Mouse (Mus musculus) ES-E14 (cell line): Measurements from ENCODE around the gene Grin2b. TPM values are rescaled to one million over a fixed set of nuclear protein-coding genes. Genes with fewer than 3 reads are reported as not detected.
"Not testable (repeated sequence)": the region's sequence is repeated elsewhere in the genome, so short reads cannot be mapped to it uniquely, and the experiment has no call there.

Experiments used
- DNase-seq: peaks from one replicate; pipeline ENCODE4 v3.0.0-alpha.2; 2013; ENCODE audit warnings: low read depth, low spot score
- H3K27ac ChIP-seq: 2 replicates; pipeline ENCODE4 v1.5.1; 2012; ENCODE audit warnings: low read depth, mild to moderate bottlenecking, low read length, moderate library complexity, mixed read lengths; ENCODE audit not compliant: poor library complexity, insufficient read depth, severe bottlenecking
- H3K36me3 ChIP-seq: 2 replicates; pipeline ENCODE4 v1.6.1; 2012; ENCODE audit warnings: mild to moderate bottlenecking, low read length, moderate library complexity, mixed read lengths; ENCODE audit not compliant: control insufficient read depth, poor library complexity, insufficient read depth, severe bottlenecking
- H3K4me1 ChIP-seq, 2 experiments: fragments of 150-350 bp in 1 of 2; sonication (generic) in 1 of 2; 2 replicates each; pipeline ENCODE4 v1.6.1; 2012; ENCODE audit warnings: low read length in 2 of 2, mild to moderate bottlenecking in 1 of 2, mixed read lengths in 1 of 2; ENCODE audit not compliant: control insufficient read depth in 2 of 2, insufficient read depth in 2 of 2, poor library complexity in 1 of 2
- H3K4me3 ChIP-seq, 2 experiments: fragments of 150-350 bp in 1 of 2; sonication (generic) in 1 of 2; 2 replicates each; pipeline ENCODE4 v1.5.1; 2012; ENCODE audit warnings: low read length in 2 of 2, low read depth in 1 of 2, mild to moderate bottlenecking in 1 of 2, mixed read lengths in 1 of 2; ENCODE audit not compliant: insufficient read depth in 1 of 2, poor library complexity in 1 of 2, severe bottlenecking in 1 of 2
- H3K9ac ChIP-seq: 2 replicates; pipeline ENCODE4 v1.6.1; 2012; ENCODE audit warnings: low read depth, mild to moderate bottlenecking, low read length, mixed read lengths; ENCODE audit not compliant: poor library complexity, insufficient read depth, severe bottlenecking
- H3K9me3 ChIP-seq: fragments of 150-350 bp; sonication (generic); 2 replicates; pipeline ENCODE4 v1.6.1; 2012; ENCODE audit warnings: low read depth, mild to moderate bottlenecking, low read length; ENCODE audit not compliant: control insufficient read depth, insufficient read depth
- CHD2 ChIP-seq: IDR thresholded peaks from 2 replicates; pipeline ENCODE4 v1.6.1; 2014; ENCODE audit warnings: mild to moderate bottlenecking, low read depth, low read length, inconsistent platforms
- HCFC1 ChIP-seq: IDR thresholded peaks from 2 replicates; pipeline ENCODE4 v1.6.1; 2012; ENCODE audit warnings: low read length, inconsistent platforms, borderline replicate concordance; ENCODE audit not compliant: insufficient read depth
- MAFK ChIP-seq: IDR thresholded peaks from 2 replicates; pipeline ENCODE4 v1.6.1; 2014; ENCODE audit warnings: mild to moderate bottlenecking, low read depth, low read length, inconsistent platforms; ENCODE audit not compliant: insufficient read depth
- ZC3H11A ChIP-seq: IDR thresholded peaks from 2 replicates; pipeline ENCODE4 v1.6.1; 2012; ENCODE audit warnings: low read depth, mild to moderate bottlenecking, inconsistent platforms, low read length, borderline replicate concordance
- ZNF384 ChIP-seq: IDR thresholded peaks from 2 replicates; pipeline ENCODE4 v1.6.1; 2012; ENCODE audit warnings: low read depth, low read length, inconsistent platforms
- in situ Hi-C, 2 experiments: fragments of 600-800 bp; cut with MboI; formaldehyde crosslinking; loops; one replicate each; pipeline ENCODE4 v1.15.1; 2025; ENCODE audit warnings: low sequenced_read_pairs in 2 of 2, inconsistent platforms in 1 of 2; ENCODE audit not compliant: unreplicated experiment in 2 of 2
- total RNA-seq: library from RNA; depleted of rRNA; stranded (reverse); fragments of 300-350 nt; gene quantifications from 2 replicates; pipeline ENCODE4 v1.2.3, GENCODE M21; 2012

Gene Grin2b
- total RNA-seq, 1 experiment, result 1.2 TPM

GRCm38 (mm10) chr6:135713716-135714115, 459.6 kb downstream of the Grin2b start:
- no peak for TF ChIP-seq HCFC1
- TF ChIP-seq ZNF384, result no peak
- no peak for TF ChIP-seq ZC3H11A
- TF ChIP-seq MAFK, result no peak
- TF ChIP-seq CHD2, result no peak
- Histone ChIP-seq H3K36me3 (peaks cover 2% of the 10 kb centered on the region; the same call in 1 of the 2 replicates), H3K9ac (peak overlapping the region; percentile 41; the same call in 1 of the 2 replicates), H3K9me3 (no peaks in the 10 kb centered on the region), H3K4me3 (peak overlapping the region in 1 of 2 experiments; percentile 24; a peak in 3 of 4 replicates), H3K4me1 (peaks cover 9 to 17% of the 10 kb centered on the region in 2 experiments; a peak in 3 of 4 replicates), H3K27ac (peak overlapping the region; percentile 90)
- no peak for DNase-seq
- in situ Hi-C loops, result no loop called here

DNA sequence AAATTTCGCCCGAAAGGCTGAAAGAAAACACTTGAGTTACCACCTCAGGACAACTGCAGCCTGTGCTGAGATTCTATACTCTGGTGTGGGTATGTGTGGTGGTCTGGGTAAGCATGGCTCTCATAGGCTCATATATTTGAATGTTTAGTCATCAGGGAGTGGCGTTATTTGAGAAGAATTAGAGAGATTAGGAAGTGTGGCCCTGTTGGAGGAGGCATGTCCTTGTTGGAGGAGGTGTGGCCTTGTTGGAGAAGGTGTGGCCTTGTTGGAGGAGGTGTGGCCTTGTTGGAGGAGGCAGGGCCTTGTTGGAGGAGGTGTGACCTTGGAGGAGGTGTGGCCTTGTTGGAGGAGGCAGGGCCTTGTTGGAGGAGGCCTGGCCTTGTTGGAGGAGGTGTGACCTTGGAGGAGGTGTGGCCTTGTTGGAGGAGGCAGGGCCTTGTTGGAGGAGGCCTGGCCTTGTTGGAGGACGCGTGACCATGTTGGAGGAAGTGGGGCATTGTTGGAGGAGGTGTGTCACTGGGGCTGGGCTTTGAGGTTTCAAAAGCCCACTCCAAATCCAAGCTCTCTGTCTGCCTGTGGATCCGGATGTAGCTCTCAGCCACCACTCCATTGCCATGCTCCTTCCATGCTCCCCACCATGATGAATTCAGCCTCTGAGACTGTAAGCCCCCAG, 466.3 kb downstream of the Grin2b start:
- H3K9me3 ChIP-seq, H3K27ac ChIP-seq, H3K36me3 ChIP-seq, H3K4me1 ChIP-seq, in situ Hi-C loops: not testable (repeated sequence)
- Histone ChIP-seq H3K4me3 (peak overlapping the region; percentile 44 to 62), H3K9ac (0 out of 2 replicates have a peak overlapping the region, but pooled peaks have one; percentile 12)
- DNase-seq, result peak; percentile 56

- Histone ChIP-seq H3K9ac (no peak overlapping the region), H3K36me3 (no peaks in the 10 kb centered on the region), H3K4me3 (no peak overlapping the region), H3K4me1 (peaks cover 7 to 9% of the 10 kb centered on the region in 2 experiments; a peak in 1 of 4 replicates), H3K27ac (no peak overlapping the region), H3K9me3 (no peaks in the 10 kb centered on the region)
- no peak for DNase-seq
- TF ChIP-seq MAFK, result no peak
- no peak for TF ChIP-seq ZNF384
- no peak for TF ChIP-seq ZC3H11A
- no peak for TF ChIP-seq CHD2
- TF ChIP-seq HCFC1, result no peak
- in situ Hi-C loops, result no loop called here
These were observed 469.7 kb downstream of the Grin2b start for GRCm38 (mm10) chr6:135703655-135704054.

DNA sequence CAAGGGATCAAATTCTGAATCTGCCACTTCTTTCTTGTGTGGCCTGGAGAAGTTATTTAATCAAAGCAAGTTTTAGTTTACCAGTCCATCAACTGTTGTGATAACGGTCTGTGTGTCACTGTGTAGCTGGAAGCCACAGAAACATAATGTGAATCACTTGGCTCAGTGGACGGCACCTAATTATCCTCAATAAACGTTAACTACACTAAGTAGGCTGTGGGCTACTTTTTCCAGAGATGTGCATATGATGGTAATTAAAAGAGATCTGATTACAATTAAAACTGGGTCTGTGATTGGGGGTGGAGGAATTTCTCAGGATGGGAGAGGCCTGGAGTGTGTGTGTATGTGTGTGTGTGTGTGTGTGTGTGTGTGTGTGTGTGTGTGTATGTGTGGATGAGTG, 471.9 kb downstream of the Grin2b start:
- Histone ChIP-seq H3K9ac (no peak overlapping the region), H3K9me3 (no peaks in the 10 kb centered on the region), H3K4me1 (peaks cover 4 to 7% of the 10 kb centered on the region in 2 experiments; a peak in 1 of 4 replicates), H3K36me3 (no peaks in the 10 kb centered on the region), H3K27ac (no peak overlapping the region), H3K4me3 (no peak overlapping the region)
- in situ Hi-C loops, result no loop called here
- TF ChIP-seq HCFC1 (no peak), CHD2 (no peak), ZNF384 (no peak), MAFK (no peak), ZC3H11A (no peak)
- no peak for DNase-seq
